Mouse (Mus musculus) activated CD4-positive, CD25-positive, alpha-beta regulatory T cell (primary cell): ENCODE results near the gene Zfp459. TPM values are rescaled to one million over a fixed set of nuclear protein-coding genes. Genes with fewer than 3 reads are reported as not detected.

ENCODE experiments used
- polyA plus RNA-seq, 2 experiments: library from polyadenylated mRNA; unstranded; fragments of 100-300 nt; shearing (Covaris generic); gene quantifications; one replicate each; pipeline ENCODE4 v1.2.1; 2017

Gene Zfp459
- 1 to 10 TPM; 4.0 to 6.1 TPM for polyA plus RNA-seq

GRCm38 (mm10) chr13:67421207-67421857 is at the start of gene Zfp459:
Gene Zfp459, minus strand, starts transcription at chr13:67421418.

GRCm38 (mm10) chr13:67451172-67452020 is 30.2 kb upstream of the Zfp459 start, which contains the start of gene Zfp874a:
Gene Zfp874a, minus strand, starts transcription at chr13:67451624.

GRCm38 (mm10) chr13:67399183-67399903 is 21.9 kb downstream of the Zfp459 start, which contains the start of gene Zfp429:
Gene Zfp429, minus strand, starts transcription at chr13:67399819.

GRCm38 (mm10) chr13:67375050-67375911 is 45.9 kb downstream of the Zfp459 start, which contains the start of the genes Gm28041 and Zfp456:
Gene Gm28041, minus strand, starts transcription at chr13:67375733.
Gene Zfp456, minus strand, starts transcription at chr13:67375810.

GRCm38 (mm10) chr13:67360131-67360744 is 61.0 kb downstream of the Zfp459 start, which contains the start of the genes Gm28044 and Zfp953:
Gene Gm28044, minus strand, starts transcription at chr13:67360536.
Gene Zfp953, minus strand, starts transcription at chr13:67360605.

Other genes with a start within 250 kb of the Zfp459 start
- 10 to 100 TPM; 14.0 to 14.2 TPM for gene Rsl1, start 248.2 kb downstream of the Zfp459 start, polyA plus RNA-seq
- 1 to 10 TPM; 3.7 to 6.1 TPM for gene Zfp455, start 226.9 kb downstream of the Zfp459 start, polyA plus RNA-seq
- gene Zfp458, start 143.0 kb downstream of the Zfp459 start, polyA plus RNA-seq, result 1 to 10 TPM in 1 of 2 experiments, under 1 TPM in 1; 0.58 to 2.5 TPM
- under 1 TPM in 1 of 2 experiments, not detected in 1; 0.68 TPM for gene Zfp457, start 114.9 kb downstream of the Zfp459 start, polyA plus RNA-seq
- 1 to 10 TPM; 5.3 to 5.8 TPM for gene Zfp595, start 88.8 kb downstream of the Zfp459 start, polyA plus RNA-seq
- gene Gm28044, start 60.9 kb downstream of the Zfp459 start, polyA plus RNA-seq, result 1 to 10 TPM; 1.1 to 1.8 TPM
- 1 to 10 TPM; 2.5 to 4.7 TPM for gene Zfp953, start 60.8 kb downstream of the Zfp459 start, polyA plus RNA-seq
- gene Gm28041, start 45.7 kb downstream of the Zfp459 start, polyA plus RNA-seq, result 1 to 10 TPM; 1.1 to 1.5 TPM
- gene Zfp456, start 45.6 kb downstream of the Zfp459 start, polyA plus RNA-seq, result 1 to 10 TPM; 3.6 to 7.3 TPM
- gene Zfp429, start 21.6 kb downstream of the Zfp459 start, polyA plus RNA-seq, result 10 to 100 TPM; 20.7 to 23.9 TPM
- 10 to 100 TPM; 10.2 to 15.6 TPM for gene Zfp874a, start 30.2 kb upstream of the Zfp459 start, polyA plus RNA-seq
- 10 to 100 TPM in 1 of 2 experiments, 1 to 10 TPM in 1; 10.0 to 15.0 TPM for gene Zfp874b, start 62.8 kb upstream of the Zfp459 start, polyA plus RNA-seq
- gene Zfp58, start 79.1 kb upstream of the Zfp459 start, polyA plus RNA-seq, result 10 to 100 TPM; 11.8 to 17.4 TPM
- not detected for gene Gm26965, start 104.7 kb upstream of the Zfp459 start, polyA plus RNA-seq
- 10 to 100 TPM; 35.4 to 69.7 TPM for gene Zfp87, start 104.8 kb upstream of the Zfp459 start, polyA plus RNA-seq
- gene Zfp748, start 132.4 kb upstream of the Zfp459 start, polyA plus RNA-seq, result 10 to 100 TPM; 15.1 to 17.3 TPM
- 1 to 10 TPM; 6.4 to 8.2 TPM for gene Zfp729b, start 188.3 kb upstream of the Zfp459 start, polyA plus RNA-seq
- gene Gm49345, start 216.4 kb upstream of the Zfp459 start, polyA plus RNA-seq, result 1 to 10 TPM; 2.9 to 6.0 TPM
- 1 to 10 TPM; 5.0 to 8.2 TPM for gene Zfp729a, start 216.4 kb upstream of the Zfp459 start, polyA plus RNA-seq